Mouse (Mus musculus): ENCODE data around the gene Malsu1.
A peak's percentile ranks its signal among the peaks of the same experiment; 100 is the strongest.

Gene Malsu1

GRCm38 (mm10) chr6:49074117-49074490 lies 509 bp downstream of the Malsu1 start:
- no peak for DNase-seq (ENCODE audit: low read depth, low spot score)

- no peak for DNase-seq (ENCODE audit: low read depth, low spot score)
Observed at GRCm38 (mm10) chr6:49077894-49078293, 4.3 kb downstream of the Malsu1 start.

GRCm38 (mm10) chr6:49079313-49079712 lies 5.7 kb downstream of the Malsu1 start:
- DNase-seq (ENCODE audit: low read depth, low spot score): no peak

GRCm38 (mm10) chr6:49083008-49083407 lies 9.4 kb downstream of the Malsu1 start:
- no peak for DNase-seq (ENCODE audit: low read depth, low spot score)

GRCm38 (mm10) chr6:49094968-49095367 lies 21.4 kb downstream of the Malsu1 start:
- DNase-seq (ENCODE audit: low read depth, low spot score): no peak

- DNase-seq (ENCODE audit: low read depth, low spot score): peak; percentile 31
Observed at GRCm38 (mm10) chr6:49096421-49096820, 22.8 kb downstream of the Malsu1 start.

- peak; percentile 54 for DNase-seq (ENCODE audit: low read depth, low spot score)
Observed at GRCm38 (mm10) chr6:49096933-49097461, 23.4 kb downstream of the Malsu1 start.

- no peak for DNase-seq (ENCODE audit: low read depth, low spot score)
Observed at GRCm38 (mm10) chr6:49097596-49098110, 24.1 kb downstream of the Malsu1 start.

GRCm38 (mm10) chr6:49099086-49099485 lies 25.5 kb downstream of the Malsu1 start:
- no peak for DNase-seq (ENCODE audit: low read depth, low spot score)

GRCm38 (mm10) chr6:49106746-49107500 lies 33.3 kb downstream of the Malsu1 start:
- no peak for DNase-seq (ENCODE audit: low read depth, low spot score)

- DNase-seq (ENCODE audit: low read depth, low spot score): no peak
Observed at GRCm38 (mm10) chr6:49109196-49109595, 35.6 kb downstream of the Malsu1 start.

- DNase-seq (ENCODE audit: low read depth, low spot score): no peak
Observed at GRCm38 (mm10) chr6:49113895-49114294, 40.3 kb downstream of the Malsu1 start.

- no peak for DNase-seq (ENCODE audit: low read depth, low spot score)
Observed at GRCm38 (mm10) chr6:49114457-49114856, 40.9 kb downstream of the Malsu1 start.

- DNase-seq (ENCODE audit: low read depth, low spot score): no peak
Observed at GRCm38 (mm10) chr6:49115550-49115949, 42.0 kb downstream of the Malsu1 start.

- no peak for DNase-seq (ENCODE audit: low read depth, low spot score)
Observed at GRCm38 (mm10) chr6:49116241-49116640, 42.6 kb downstream of the Malsu1 start.

GRCm38 (mm10) chr6:49118446-49118845 lies 44.9 kb downstream of the Malsu1 start:
- DNase-seq (ENCODE audit: low read depth, low spot score): no peak

- DNase-seq (ENCODE audit: low read depth, low spot score): no peak
Observed at GRCm38 (mm10) chr6:49119462-49120135, 46.0 kb downstream of the Malsu1 start.

GRCm38 (mm10) chr6:49120370-49120769 lies 46.8 kb downstream of the Malsu1 start:
- no peak for DNase-seq (ENCODE audit: low read depth, low spot score)

- no peak for DNase-seq (ENCODE audit: low read depth, low spot score)
Observed at GRCm38 (mm10) chr6:49130328-49130727, 56.7 kb downstream of the Malsu1 start.

- no peak for DNase-seq (ENCODE audit: low read depth, low spot score)
Observed at GRCm38 (mm10) chr6:49131855-49132254, 58.3 kb downstream of the Malsu1 start.

GRCm38 (mm10) chr6:49132352-49133090 lies 58.9 kb downstream of the Malsu1 start:
- no peak for DNase-seq (ENCODE audit: low read depth, low spot score)

Data from telencephalon, adult 2 months (tissue).